Mouse (Mus musculus): ENCODE results near the gene Eri3. TPM values are rescaled to one million over a fixed set of nuclear protein-coding genes. Genes with fewer than 3 reads are reported as not detected.
A peak's percentile ranks its signal among the peaks of the same experiment; 100 is the strongest.

The Eri3 gene
- polyA plus RNA-seq (2016; fragmentation: Nextera tagmentation; extraction: Ambion mirVana): 111 and 139 TPM in 2 replicates

GRCm38 (mm10) chr4:117550140-117550851 is at the start of gene Eri3:
Eri3 (plus strand) TSS chr4:117550365.
- Histone ChIP-seq H3K4me3 (peak within 1 kb of the TSS; percentile 89), H3K27me3 (ENCODE audit: low read depth, poor library complexity, severe bottlenecking) (no peaks in the 10 kb centered on the region), H3K36me3 (peaks cover 13% of the 10 kb centered on the region), H3K9me3 (replicated peaks) (no peaks in the 10 kb centered on the region), H3K4me1 (peaks cover 22% of the 10 kb centered on the region), H3K27ac (replicated peaks) (peak within 1 kb of the TSS; percentile 94)
- WGBS: under 1% methylated on average over 53 of the region's 53 CpGs
- DNase-seq (ENCODE audit: low spot score): peak; percentile 98

DNA sequence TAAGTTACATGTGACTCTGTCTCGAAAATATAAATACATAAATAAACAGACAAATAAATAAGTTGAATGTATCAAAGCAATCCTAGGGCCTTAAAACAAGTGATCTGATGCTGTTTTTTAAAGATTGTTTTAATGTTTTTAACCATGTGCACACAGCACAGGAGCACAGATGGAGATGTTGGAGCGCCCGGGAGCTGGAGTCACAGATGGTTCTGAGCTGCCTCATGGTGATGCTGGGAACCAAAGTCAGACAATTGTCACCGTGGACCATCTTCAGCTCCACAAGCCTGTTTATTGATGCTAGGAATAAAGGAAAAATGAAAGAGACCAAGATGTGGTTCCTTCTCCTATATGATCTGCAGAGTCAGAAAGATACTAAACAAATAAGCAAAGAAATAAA is 31.9 kb upstream of the Eri3 start:
- H3K4me3 ChIP-seq: no peak overlapping the region
- DNase-seq (ENCODE audit: low spot score): no peak
- H3K27me3 ChIP-seq (ENCODE audit: low read depth, poor library complexity, severe bottlenecking): peaks cover 11% of the 10 kb centered on the region
- no peak overlapping the region for H3K27ac ChIP-seq (replicated peaks)
- no peaks in the 10 kb centered on the region for H3K36me3 ChIP-seq
- no peaks in the 10 kb centered on the region for H3K4me1 ChIP-seq
- no peaks in the 10 kb centered on the region for H3K9me3 ChIP-seq (replicated peaks)
- WGBS: 93% methylated on average over 4 of the region's 4 CpGs

DNA sequence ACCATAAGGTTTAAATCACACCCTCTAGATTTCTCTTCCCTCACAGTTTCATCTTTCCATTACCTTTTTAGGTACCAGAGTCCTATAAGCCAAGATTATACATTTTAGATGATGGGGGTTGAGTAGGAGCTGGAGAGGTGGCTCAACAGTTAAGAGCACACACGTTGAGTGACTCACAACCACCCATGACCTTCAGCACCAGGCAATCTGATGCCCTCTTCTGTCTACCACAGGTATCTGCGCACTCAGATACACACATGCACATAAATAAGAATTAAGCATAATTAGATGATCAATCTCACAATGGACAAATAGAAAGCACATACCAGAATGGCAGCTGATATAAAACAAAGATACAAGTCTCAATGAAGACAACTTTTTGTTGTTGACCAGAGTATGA is 28.8 kb upstream of the Eri3 start:
- Histone ChIP-seq H3K4me1 (no peaks in the 10 kb centered on the region), H3K9me3 (replicated peaks) (no peaks in the 10 kb centered on the region), H3K4me3 (no peak overlapping the region), H3K27ac (replicated peaks) (no peak overlapping the region), H3K36me3 (no peaks in the 10 kb centered on the region), H3K27me3 (ENCODE audit: low read depth, poor library complexity, severe bottlenecking) (peaks cover 37% of the 10 kb centered on the region)
- 65% methylated on average over 2 of the region's 2 CpGs for WGBS
- DNase-seq (ENCODE audit: low spot score): no peak

- peaks cover 77% of the 10 kb centered on the region for H3K27me3 ChIP-seq (ENCODE audit: low read depth, poor library complexity, severe bottlenecking)
- H3K4me3 ChIP-seq: no peak overlapping the region
- peaks cover 37% of the 10 kb centered on the region for H3K4me1 ChIP-seq
- no peaks in the 10 kb centered on the region for H3K36me3 ChIP-seq
- no peak for DNase-seq (ENCODE audit: low spot score)
- H3K9me3 ChIP-seq (replicated peaks): no peaks in the 10 kb centered on the region
- 96% methylated on average over 5 of the region's 5 CpGs for WGBS
- no peak overlapping the region for H3K27ac ChIP-seq (replicated peaks)
Measured at GRCm38 (mm10) chr4:117525990-117526389, 24.2 kb upstream of the Eri3 start.

GRCm38 (mm10) chr4:117527116-117527899 is 22.9 kb upstream of the Eri3 start:
- 70% methylated on average over 9 of the region's 9 CpGs for WGBS
- H3K4me3 ChIP-seq: no peak overlapping the region
- DNase-seq (ENCODE audit: low spot score): no peak
- no peaks in the 10 kb centered on the region for H3K9me3 ChIP-seq (replicated peaks)
- peaks cover 37% of the 10 kb centered on the region for H3K4me1 ChIP-seq
- peaks cover 87% of the 10 kb centered on the region for H3K27me3 ChIP-seq (ENCODE audit: low read depth, poor library complexity, severe bottlenecking)
- no peaks in the 10 kb centered on the region for H3K36me3 ChIP-seq
- H3K27ac ChIP-seq (replicated peaks): peak overlapping the region; percentile 52

DNA sequence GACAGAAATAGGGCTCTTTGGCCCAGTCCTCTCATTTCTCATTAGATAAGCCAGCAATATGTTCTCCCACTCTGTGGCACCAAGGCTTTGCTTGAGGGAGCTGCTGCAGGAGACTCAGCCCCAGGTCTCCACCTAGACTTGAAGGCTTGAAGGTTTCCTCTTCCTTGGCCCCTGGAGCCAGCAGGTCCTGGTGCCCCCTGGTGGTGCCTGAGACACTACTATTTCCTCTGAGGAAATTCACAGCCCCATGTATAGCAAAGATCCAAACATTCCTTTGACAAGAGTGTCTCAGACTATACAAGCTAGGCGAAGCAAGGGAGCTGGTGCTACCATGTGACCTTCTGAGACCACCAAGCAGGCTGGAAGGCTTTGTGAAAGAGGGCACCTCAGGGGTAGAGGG is 22.2 kb upstream of the Eri3 start:
- no peaks in the 10 kb centered on the region for H3K9me3 ChIP-seq (replicated peaks)
- H3K4me3 ChIP-seq: no peak overlapping the region
- DNase-seq (ENCODE audit: low spot score): peak; percentile 59
- no peak overlapping the region for H3K27ac ChIP-seq (replicated peaks)
- peaks cover 37% of the 10 kb centered on the region for H3K4me1 ChIP-seq
- H3K36me3 ChIP-seq: no peaks in the 10 kb centered on the region
- WGBS: 27% methylated on average over 1 of the region's 1 CpGs
- H3K27me3 ChIP-seq (ENCODE audit: low read depth, poor library complexity, severe bottlenecking): peaks cover 91% of the 10 kb centered on the region

- Histone ChIP-seq H3K4me1 (peaks cover 37% of the 10 kb centered on the region), H3K27me3 (ENCODE audit: low read depth, poor library complexity, severe bottlenecking) (peaks cover 99% of the 10 kb centered on the region), H3K4me3 (no peak overlapping the region), H3K9me3 (replicated peaks) (no peaks in the 10 kb centered on the region), H3K27ac (replicated peaks) (0 out of 2 replicates have a peak overlapping the region, but pooled peaks have one; percentile 4), H3K36me3 (no peaks in the 10 kb centered on the region)
- 80% methylated on average over 4 of the region's 4 CpGs for WGBS
- no peak for DNase-seq (ENCODE audit: low spot score)
Measured at GRCm38 (mm10) chr4:117529843-117530242, 20.3 kb upstream of the Eri3 start.

DNA sequence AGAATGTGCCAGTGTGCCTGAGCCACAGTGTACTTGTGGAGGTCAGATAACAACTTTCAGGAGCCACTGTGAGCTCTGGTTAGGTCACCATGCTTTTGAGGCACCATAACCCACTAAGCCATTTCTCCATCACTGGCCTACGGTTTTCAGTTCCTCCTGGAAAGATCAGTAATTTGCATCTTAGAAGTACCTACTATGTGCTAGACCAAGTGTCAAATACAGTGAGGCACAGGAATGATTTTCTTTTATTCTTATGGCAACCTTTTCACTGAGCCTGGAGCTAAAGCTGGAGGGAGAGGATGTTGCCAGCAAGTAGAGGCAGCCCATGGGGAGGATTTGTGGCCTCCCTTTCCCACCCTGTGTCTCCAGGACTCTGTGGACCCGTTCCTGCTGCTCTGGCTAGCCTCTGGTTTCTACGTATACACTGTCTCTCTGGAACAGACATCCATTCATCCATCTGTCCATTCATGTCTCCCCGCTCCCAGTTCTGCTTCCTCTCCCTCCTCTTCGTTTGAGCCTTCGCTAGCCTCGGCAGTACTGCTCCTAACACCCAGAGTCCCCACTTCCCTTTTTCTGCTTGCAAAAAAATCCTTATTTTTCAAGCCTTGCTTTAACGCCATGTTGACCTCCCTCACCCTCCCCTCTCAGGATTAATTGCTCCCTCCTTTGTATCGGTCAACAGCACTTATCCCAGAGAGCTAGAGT is 14.5 kb upstream of the Eri3 start:
- Histone ChIP-seq H3K27me3 (ENCODE audit: low read depth, poor library complexity, severe bottlenecking) (peaks cover 62% of the 10 kb centered on the region), H3K4me1 (peaks cover 12% of the 10 kb centered on the region), H3K4me3 (no peak overlapping the region), H3K9me3 (replicated peaks) (no peaks in the 10 kb centered on the region), H3K27ac (replicated peaks) (no peak overlapping the region), H3K36me3 (no peaks in the 10 kb centered on the region)
- WGBS: 55% methylated on average over 9 of the region's 9 CpGs
- DNase-seq (ENCODE audit: low spot score): no peak

GRCm38 (mm10) chr4:117537002-117537401 is 13.2 kb upstream of the Eri3 start:
- Histone ChIP-seq H3K9me3 (replicated peaks) (no peaks in the 10 kb centered on the region), H3K27me3 (ENCODE audit: low read depth, poor library complexity, severe bottlenecking) (peaks cover 49% of the 10 kb centered on the region), H3K4me1 (peaks cover 12% of the 10 kb centered on the region), H3K36me3 (no peaks in the 10 kb centered on the region), H3K4me3 (no peak overlapping the region), H3K27ac (replicated peaks) (no peak overlapping the region)
- WGBS: 91% methylated on average over 7 of the region's 7 CpGs
- DNase-seq (ENCODE audit: low spot score): no peak

DNA sequence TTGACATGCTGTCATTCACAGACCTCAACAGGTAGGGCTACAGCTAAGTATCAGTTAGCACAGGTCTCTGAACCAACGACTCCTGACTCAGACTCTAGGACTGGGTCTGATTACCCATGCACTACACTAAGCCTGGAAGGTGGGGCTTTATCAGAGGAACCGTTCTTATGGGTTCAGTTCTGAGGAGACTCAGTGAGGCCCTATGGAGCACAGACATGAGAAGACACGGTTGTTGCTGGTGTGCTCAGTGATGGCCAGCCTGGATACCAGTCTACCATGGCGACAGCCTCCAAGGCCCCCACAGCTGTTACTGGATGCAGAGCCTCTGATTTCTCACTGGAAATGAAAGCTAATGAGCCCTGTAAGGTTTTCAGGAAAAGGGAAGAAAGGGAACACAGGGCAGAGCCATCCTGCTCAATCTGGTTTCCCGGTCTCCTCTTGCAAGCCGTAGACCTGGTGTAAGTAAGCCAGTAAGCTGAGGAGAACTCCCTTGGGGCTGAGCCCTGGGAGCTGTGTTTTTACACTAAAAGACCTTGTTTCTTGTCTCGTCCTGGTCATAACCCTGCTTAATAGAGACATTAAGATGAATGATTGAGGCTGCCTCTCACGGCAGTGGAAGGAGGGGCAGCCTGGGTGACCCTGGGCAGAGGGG is 10.7 kb upstream of the Eri3 start:
- Histone ChIP-seq H3K27ac (replicated peaks) (no peak overlapping the region), H3K27me3 (ENCODE audit: low read depth, poor library complexity, severe bottlenecking) (peaks cover 29% of the 10 kb centered on the region), H3K9me3 (replicated peaks) (no peaks in the 10 kb centered on the region), H3K36me3 (no peaks in the 10 kb centered on the region), H3K4me1 (peaks cover 14% of the 10 kb centered on the region), H3K4me3 (no peak overlapping the region)
- 83% methylated on average over 8 of the region's 8 CpGs for WGBS
- DNase-seq (ENCODE audit: low spot score): no peak

GRCm38 (mm10) chr4:117540571-117540970 is 9.6 kb upstream of the Eri3 start:
- no peak overlapping the region for H3K4me3 ChIP-seq
- no peaks in the 10 kb centered on the region for H3K36me3 ChIP-seq
- H3K9me3 ChIP-seq (replicated peaks): no peaks in the 10 kb centered on the region
- peaks cover 13% of the 10 kb centered on the region for H3K4me1 ChIP-seq
- 80% methylated on average over 5 of the region's 5 CpGs for WGBS
- peaks cover 24% of the 10 kb centered on the region for H3K27me3 ChIP-seq (ENCODE audit: low read depth, poor library complexity, severe bottlenecking)
- DNase-seq (ENCODE audit: low spot score): no peak
- no peak overlapping the region for H3K27ac ChIP-seq (replicated peaks)

GRCm38 (mm10) chr4:117545448-117545847 is 4.7 kb upstream of the Eri3 start:
- Histone ChIP-seq H3K9me3 (replicated peaks) (no peaks in the 10 kb centered on the region), H3K27ac (replicated peaks) (no peak overlapping the region), H3K36me3 (no peaks in the 10 kb centered on the region), H3K27me3 (ENCODE audit: low read depth, poor library complexity, severe bottlenecking) (peaks cover 4% of the 10 kb centered on the region; the same call in 1 of the 2 replicates), H3K4me3 (no peak overlapping the region), H3K4me1 (peaks cover 7% of the 10 kb centered on the region)
- WGBS: 91% methylated on average over 3 of the region's 3 CpGs
- DNase-seq (ENCODE audit: low spot score): no peak
